Mouse (Mus musculus) left cerebral cortex, adult 2 months (tissue): Measurements from ENCODE around the gene Rasl12. TPM values are rescaled to one million over a fixed set of nuclear protein-coding genes. Genes with fewer than 3 reads are reported as not detected.

Source experiments
- DNase-seq, 2 experiments: peaks; one replicate each; pipeline ENCODE4 v3.0.0; 2021 to 2022; ENCODE audit warnings: low spot score in 2 of 2, mixed read lengths in 1 of 2; ENCODE audit errors: extremely low spot score in 1 of 2
- H3K27ac ChIP-seq: fragments of 200-600 bp; 2 replicates; pipeline ENCODE4 v1.8.1; 2022
- H3K4me3 ChIP-seq: fragments of 200-600 bp; 2 replicates; pipeline ENCODE4 v1.8.1; 2022
- CTCF ChIP-seq: fragments of 200-600 bp; IDR thresholded peaks from 2 replicates; pipeline ENCODE4 v1.8.1; 2022; ENCODE audit warnings: antibody characterized with exemption, mild to moderate bottlenecking, moderate library complexity
- intact Hi-C: fragments of 180-260 bp; cut with DNase I; formaldehyde crosslinking; loops from one replicate; pipeline ENCODE4 v1.15.1; 2025
- total RNA-seq, 2 experiments: library from RNA; stranded (reverse); gene quantifications; 2 replicates each; pipeline ENCODE4 v1.2.3; 2021

Gene Rasl12
- total RNA-seq, 2 experiments from 2014 or later: 2.3 to 3.2 TPM

- Histone ChIP-seq H3K27ac (peak overlapping the region; percentile 59; the same call in 1 of the 2 replicates), H3K4me3 (no peak overlapping the region)
- intact Hi-C loops: no loop called here
- DNase-seq: peak; percentile 55 to 57
- no peak; the same call in 1 of the 2 replicates for TF ChIP-seq CTCF
Measured at GRCm38 (mm10) chr9:65375163-65375934, 23.0 kb upstream of the Rasl12 start.

GRCm38 (mm10) chr9:65381017-65381590, 17.2 kb upstream of the Rasl12 start:
- intact Hi-C loops: no loop called here
- no peak for TF ChIP-seq CTCF
- H3K27ac ChIP-seq: no peak overlapping the region
- H3K4me3 ChIP-seq: no peak overlapping the region
- DNase-seq: no peak

- no peak for TF ChIP-seq CTCF
- Histone ChIP-seq H3K27ac (no peak overlapping the region), H3K4me3 (no peak overlapping the region)
- no peak for DNase-seq
- intact Hi-C loops: no loop called here
Measured at GRCm38 (mm10) chr9:65382031-65382750, 16.1 kb upstream of the Rasl12 start.

- Histone ChIP-seq H3K4me3 (no peak overlapping the region), H3K27ac (no peak overlapping the region)
- no peak for TF ChIP-seq CTCF
- DNase-seq: no peak
- intact Hi-C loops: no loop called here
Measured at GRCm38 (mm10) chr9:65382751-65383097, 15.6 kb upstream of the Rasl12 start.

GRCm38 (mm10) chr9:65384276-65384675, 14.0 kb upstream of the Rasl12 start:
- no peak overlapping the region for H3K27ac ChIP-seq
- intact Hi-C loops: no loop called here
- no peak for TF ChIP-seq CTCF
- H3K4me3 ChIP-seq: no peak overlapping the region
- no peak for DNase-seq

- intact Hi-C loops: no loop called here
- no peak overlapping the region for H3K4me3 ChIP-seq
Measured at GRCm38 (mm10) chr9:65386373-65387140, 11.7 kb upstream of the Rasl12 start.

GRCm38 (mm10) chr9:65390752-65391612, 7.3 kb upstream of the Rasl12 start:
- Histone ChIP-seq H3K27ac (no peak overlapping the region), H3K4me3 (peak overlapping the region; percentile 17)
- intact Hi-C loops: no loop called here
- DNase-seq: no peak
- no peak for TF ChIP-seq CTCF

More at GRCm38 (mm10) chr9:65386373-65387140, 11.7 kb upstream of the Rasl12 start:
- TF ChIP-seq CTCF: no peak; the same call in 1 of the 2 replicates
- DNase-seq: no peak
- H3K27ac ChIP-seq: no peak overlapping the region

- intact Hi-C loops: no loop called here
- Histone ChIP-seq H3K4me3 (peak within 1 kb of the TSS; percentile 17), H3K27ac (no peak within 1 kb of the TSS)
- no peak for TF ChIP-seq CTCF
- DNase-seq: no peak
Measured at GRCm38 (mm10) chr9:65391613-65391964, 6.7 kb upstream of the Rasl12 start, which contains the start of gene Kbtbd13. Gene Kbtbd13, minus strand, starts transcription at chr9:65391652.

- Histone ChIP-seq H3K4me3 (no peak overlapping the region), H3K27ac (no peak overlapping the region)
- intact Hi-C loops: loop anchor here (1.0 kb wide), 1 partner anchor 40 kb away; no protein-coding TSS in a partner anchor
- TF ChIP-seq CTCF: peak; percentile 77
- peak; percentile 44 to 63 for DNase-seq
Measured at GRCm38 (mm10) chr9:65392638-65393364, 5.5 kb upstream of the Rasl12 start.

GRCm38 (mm10) chr9:65393606-65394005, 4.7 kb upstream of the Rasl12 start:
- no peak for DNase-seq
- no peak overlapping the region for H3K27ac ChIP-seq
- TF ChIP-seq CTCF: no peak
- no peak overlapping the region for H3K4me3 ChIP-seq
- intact Hi-C loops: loop anchor here (1.0 kb wide), 1 partner anchor 39 kb away; no protein-coding TSS in a partner anchor
